Mouse (Mus musculus) stomach, postnatal 0 days (tissue): ENCODE measurements around the gene Atad1.

Experiments used
- CTCF ChIP-seq: IDR thresholded peaks from 2 replicates; pipeline ENCODE4 v1.5.1; 2016; ENCODE audit warnings: antibody characterized with exemption, low read depth, mild to moderate bottlenecking, moderate library complexity
- EP300 ChIP-seq: optimal IDR thresholded peaks from 2 replicates; pipeline ENCODE3; 2016; ENCODE audit warnings: antibody characterized with exemption

- no peak for TF ChIP-seq CTCF
- TF ChIP-seq EP300, result no peak
These were observed 88.5 kb downstream of the Atad1 start for GRCm38 (mm10) chr19:32651046-32651445.
